Mouse (Mus musculus) gastrocnemius, adult 8-10 months (tissue): ENCODE results near the gene Odf2. TPM values are rescaled to one million over a fixed set of nuclear protein-coding genes. Genes with fewer than 3 reads are reported as not detected.
"Not testable (repeated sequence)": the region's sequence is repeated elsewhere in the genome, so short reads cannot be mapped to it uniquely, and the experiment has no call there.

Experiments used
- DNase-seq, 2 experiments: peaks; one replicate each; pipeline ENCODE4 v3.0.0; 2022; ENCODE audit warnings: low spot score in 2 of 2
- total RNA-seq, 4 experiments: library from RNA; stranded (reverse); gene quantifications; 2 replicates each; pipeline ENCODE4 v1.2.4; 2022

Gene Odf2
- total RNA-seq, 4 experiments from 2014 or later, result 9.9 to 12.1 (median 11.1) TPM

DNA sequence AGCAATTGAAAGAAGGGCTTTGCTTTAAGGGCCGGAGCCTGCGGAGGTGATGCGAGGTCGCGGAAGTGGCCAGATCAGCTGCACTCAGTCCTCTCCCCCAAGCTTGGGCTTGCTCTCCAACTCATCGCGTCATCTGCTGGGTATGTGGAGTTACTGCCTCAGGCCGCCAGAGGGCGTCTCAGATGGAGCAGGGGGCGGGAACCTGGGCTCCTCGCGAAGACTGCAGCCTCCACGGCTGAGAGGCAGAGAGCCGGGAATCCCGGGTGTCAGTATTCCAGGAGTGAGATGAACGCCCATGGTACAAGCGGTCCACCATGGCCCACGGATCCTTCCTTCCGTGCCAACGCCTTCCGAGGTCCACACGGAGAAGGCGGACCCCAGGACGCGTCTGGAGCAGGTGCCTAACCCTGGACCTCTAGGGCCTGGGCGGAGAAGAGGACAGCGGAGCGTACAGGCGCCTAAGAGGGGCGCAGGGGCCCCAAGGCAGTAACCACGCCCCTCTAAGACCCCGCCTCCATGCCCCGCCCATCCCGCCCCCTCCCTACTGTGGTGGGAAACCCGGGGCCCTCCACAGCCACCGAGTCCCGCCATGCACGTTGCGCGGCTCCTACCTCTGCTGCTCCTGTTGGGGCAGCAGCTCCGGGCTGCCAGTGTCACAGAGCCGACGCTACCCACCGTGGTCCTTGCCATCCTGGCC is 19.9 kb upstream of the Odf2 start, which contains the start of gene Cercam:
Gene Cercam, plus strand, starts transcription at position 216 of the 697 bp plus-strand sequence.
- DNase-seq, result peak; percentile 63 to 70

DNA sequence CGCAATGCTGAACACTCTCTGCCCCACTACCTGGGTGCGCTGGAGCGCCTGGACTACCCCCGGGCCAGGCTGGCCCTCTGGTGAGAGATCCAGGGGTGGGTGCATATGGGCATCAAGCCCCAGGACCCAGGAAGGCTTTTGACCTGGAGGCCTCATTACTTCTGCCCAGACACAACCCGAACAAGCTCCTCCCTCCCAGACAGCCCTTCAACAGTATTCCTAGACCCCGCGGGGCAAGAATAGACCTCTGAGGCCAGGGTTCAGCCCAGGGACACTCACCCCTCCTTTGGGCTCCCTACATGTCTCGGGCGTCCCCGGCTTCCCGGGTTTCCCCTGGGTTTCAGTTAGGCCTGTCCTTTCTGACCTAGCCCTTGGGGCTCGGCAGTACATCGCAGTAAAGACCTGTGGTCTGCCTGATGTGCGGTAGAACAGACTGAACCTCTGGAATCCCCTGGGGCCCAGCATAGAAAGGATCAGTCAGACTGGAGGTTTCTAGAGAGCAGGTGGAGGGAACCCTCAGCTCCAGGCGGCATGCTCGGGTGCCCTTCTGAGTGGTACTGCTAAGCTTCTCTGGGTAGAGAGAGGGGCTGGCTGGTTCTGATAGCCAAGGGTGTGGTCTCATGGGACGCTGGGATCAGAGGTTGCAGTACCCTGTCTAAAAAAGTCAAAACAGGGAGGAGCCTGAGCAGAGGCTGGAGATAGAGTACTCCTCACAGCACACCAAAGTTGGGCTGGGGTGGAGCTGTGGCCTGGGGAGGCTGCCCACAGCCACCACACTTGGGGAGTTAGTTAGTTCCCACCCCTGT is 19.2 kb upstream of the Odf2 start:
- peak in 1 of 2 experiments; percentile 15 for DNase-seq

DNA sequence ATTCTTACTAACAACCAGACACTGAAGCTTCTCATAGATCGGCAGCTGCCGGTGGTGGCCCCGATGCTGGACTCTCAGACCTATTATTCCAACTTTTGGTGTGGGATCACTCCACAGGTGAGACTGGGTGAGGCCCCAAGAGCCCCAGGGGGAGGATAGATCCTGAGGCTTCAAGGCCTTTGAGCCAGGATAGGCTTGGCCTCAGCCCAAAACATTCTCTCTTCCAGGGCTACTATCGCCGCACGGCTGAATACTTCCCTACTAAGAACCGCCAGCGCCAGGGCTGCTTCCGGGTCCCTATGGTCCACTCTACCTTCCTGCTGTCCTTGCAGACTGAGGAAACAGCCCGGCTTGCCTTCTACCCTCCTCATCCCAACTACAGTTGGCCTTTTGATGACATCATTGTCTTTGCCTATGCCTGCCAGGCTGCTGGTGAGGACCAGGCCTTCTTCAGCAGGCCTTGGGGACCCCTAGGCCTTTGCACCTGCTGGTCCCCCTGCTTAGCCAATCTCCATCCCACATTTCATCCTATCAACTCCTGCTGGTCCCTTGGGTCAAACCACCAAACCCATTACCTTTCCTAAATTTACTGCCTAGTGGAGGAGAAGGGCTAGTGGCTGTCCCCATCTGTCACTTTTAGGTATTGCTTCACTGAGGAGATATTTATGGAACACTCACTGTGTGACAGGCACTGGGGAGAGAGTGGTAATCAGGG is 16.3 kb upstream of the Odf2 start:
- no peak for DNase-seq

DNA sequence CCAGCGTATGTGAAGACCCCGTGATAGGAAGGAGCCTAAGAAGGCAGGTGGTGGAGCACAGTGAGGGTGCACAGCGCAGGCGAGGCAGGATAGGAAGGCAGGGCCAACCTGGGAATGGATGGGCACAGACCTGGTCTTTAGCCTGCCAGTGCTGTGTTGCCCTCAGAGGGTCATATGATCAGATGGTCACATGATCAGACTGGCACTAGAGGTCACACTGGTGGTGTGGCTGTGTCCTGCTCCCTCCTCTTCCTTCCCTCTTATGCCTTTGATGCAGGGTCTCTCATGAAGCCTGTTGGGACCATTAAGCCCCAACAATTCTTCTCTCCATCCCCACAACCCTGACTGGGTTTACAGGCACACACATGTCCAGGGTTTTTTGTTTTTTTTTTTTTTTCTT is 15.2 kb upstream of the Odf2 start:
- DNase-seq, result no peak

DNA sequence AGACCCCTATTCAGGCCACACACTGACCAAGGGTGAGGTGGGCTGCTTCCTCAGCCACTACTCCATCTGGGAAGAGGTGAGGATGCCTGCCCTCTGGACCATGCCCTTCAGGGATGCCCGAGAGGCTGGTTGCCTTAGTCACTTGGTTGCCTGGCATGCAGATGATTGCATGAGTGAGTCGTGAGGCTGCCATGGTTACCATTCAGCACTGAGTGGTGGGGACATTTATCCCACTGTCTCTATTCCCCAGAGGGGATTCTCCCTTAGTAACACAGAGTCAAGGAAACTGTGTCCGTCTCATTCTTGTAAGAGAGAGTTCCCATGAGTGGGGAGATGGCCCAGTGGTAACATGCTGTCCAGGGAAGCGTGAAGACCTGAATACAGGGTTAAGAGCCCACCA is 11.0 kb upstream of the Odf2 start:
- DNase-seq, result no peak

DNA sequence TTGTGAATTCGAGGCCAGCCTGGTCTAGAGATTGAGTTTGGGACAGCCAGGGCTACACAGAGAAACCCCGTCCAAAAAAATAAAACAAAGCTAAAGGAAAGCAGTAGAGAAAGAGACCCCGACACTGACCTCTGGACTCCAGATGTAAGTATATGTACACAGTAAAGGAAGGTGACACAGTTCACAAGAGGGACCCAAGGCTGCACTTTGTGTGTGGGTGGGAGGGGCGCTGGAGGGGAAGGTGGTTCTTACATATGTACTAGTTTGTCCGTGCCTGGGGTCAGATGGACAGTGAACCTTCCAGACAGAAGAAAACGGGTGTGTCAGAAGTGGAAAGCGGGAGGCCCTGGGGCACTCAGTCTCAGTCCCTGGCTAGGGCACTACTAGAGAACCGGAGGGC is 9.8 kb upstream of the Odf2 start:
- DNase-seq, result no peak

DNA sequence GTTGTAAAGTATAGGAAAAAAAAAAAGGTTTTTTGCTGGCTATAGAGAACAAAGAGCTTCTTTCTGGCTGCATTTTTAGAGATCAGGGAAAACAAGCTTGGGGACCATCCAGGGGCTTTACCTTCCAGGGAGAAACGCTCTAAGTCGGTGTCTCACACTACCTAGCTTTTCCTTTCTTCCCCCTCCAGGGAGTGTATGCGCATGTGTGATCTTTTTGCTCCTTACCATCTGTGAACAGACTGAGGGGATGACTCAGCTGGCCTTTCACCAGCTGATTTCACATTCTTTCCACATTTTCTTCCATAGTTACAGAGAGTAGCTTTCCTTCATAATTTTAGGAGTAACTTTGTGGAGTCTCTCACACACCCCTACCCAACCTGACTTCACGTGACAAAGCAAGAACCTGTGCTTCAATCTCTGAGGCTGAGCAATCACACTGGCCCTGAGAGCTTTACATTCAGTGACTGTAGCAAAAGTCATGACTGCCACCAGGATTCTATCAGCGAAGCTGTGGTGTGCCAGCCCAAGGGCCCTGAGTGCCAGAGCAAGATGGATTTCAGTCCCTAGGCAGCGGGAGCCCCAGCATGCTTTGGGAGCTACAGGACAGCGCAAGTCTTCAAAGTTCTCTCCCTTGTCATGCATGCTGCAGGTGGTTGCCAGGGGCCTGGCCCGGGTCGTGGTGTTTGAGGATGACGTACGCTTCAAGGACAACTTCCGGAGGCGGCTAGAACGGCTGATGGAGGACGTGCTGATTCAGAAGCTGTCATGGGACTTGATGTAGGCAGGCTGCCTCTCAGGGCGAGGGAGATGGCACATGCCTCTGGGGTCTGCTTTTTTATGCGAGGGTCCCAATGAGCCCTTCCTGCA is 8.8 kb upstream of the Odf2 start:
- no peak for DNase-seq

DNA sequence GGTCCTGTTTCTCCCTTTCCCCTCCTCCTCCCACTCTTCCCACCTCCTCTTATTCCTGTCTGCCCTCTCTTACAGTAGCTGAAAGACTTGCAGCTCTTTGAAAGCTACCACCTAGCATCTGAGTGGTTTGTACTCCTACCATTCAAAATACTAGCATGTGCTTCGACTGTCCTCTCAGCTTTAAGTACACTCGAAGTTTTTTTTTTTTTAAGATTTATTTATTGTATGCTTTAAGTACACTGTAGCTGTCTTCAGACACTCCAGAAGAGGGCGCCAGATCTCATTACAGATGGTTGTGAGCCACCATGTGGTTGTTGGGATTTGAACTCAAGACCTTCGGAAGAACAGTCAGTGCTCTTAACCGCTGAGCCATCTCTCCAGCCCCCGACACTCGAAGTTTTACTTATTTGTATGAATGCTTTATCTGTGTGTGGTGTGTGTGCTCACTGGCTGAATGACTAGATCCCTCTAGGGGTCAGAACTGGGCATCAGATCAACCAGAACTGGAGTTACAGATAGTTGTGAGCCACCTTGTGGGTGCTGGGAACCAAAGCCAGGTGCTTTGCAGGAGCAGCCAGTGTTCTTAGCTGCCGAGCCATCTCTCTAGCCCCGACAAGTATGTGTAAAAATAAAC is 2.2 kb upstream of the Odf2 start:
- not testable (repeated sequence) for DNase-seq

DNA sequence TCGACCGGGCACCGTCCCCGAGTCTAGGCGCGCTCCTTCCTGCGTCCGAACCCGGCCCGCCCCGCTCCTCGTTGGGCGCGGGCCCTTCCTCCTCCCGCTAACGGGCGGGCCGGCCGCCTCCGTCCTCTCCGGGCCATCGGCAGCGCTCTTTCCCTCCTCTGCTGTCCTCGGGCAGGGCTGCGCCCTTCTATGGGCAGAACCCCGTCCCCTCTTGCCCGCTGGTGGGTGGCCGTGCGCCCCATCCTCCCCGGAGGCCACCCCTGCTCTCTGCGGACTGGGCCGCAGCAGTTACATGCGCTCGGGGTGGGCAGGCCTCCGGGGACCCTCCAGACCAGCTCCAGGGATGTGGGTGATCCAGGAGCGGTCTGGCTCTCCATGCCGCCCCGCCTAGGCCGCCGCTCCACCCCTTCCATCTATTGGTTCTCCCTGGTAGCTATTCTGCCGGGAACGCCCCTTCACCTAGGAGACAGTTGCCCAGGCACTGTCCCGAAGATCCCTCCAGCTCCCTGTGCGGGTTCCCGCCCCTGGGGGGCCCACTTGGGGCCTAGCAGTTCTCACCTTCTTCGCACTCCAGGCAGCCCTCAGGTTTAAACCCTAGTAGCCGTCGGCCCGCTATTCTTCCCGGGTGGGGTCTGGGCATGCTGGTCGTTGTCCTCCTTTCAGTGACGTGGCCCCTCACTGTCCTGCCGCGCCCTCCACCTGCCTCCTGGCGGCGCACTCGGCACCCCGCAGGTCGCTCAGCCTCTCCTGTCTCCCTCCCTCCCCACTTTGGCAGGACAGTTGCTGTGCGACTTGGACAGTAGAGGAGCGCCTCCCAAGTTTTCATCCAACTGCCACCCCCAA is 1.2 kb downstream of the Odf2 start:
- peak; percentile 73 to 76 for DNase-seq

DNA sequence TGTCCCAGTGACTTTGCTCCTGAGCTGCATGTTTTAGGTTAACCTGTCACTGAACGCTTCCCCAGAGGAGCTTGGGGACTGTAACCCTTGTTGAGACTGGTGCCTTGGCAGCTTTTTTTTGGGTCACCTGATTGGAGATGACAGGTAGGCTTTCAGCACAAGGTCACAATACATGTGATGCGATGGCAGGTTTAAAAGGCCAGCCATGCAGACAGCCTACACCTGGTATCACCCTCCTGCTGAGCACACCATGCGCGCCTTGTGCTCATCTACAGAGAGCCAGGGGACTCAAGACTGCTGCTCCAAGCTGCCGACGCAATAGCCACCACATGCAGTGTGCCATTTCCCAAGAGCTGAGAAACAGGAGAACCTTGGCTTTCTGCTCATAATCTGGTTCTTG is 2.8 kb downstream of the Odf2 start:
- no peak for DNase-seq

DNA sequence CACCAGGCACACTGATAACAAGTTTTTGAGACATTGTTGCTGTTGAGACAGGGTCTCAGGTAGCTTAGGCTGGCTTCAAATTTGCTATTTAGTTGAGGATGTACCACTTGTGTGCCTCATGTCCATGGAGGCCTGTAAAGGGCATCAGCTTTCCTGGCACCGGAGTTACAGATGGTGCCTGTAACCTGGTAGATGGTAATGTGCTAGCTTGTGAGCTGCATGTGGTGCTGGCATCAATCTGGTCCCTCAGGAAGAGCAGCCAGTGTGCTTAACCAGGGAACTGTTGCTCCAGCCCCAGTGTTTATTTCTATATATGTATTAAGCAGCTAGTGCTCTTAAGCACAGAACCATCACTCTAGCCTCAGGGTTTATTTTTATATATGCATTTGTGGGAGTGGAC is 7.0 kb downstream of the Odf2 start:
- DNase-seq, result no peak

DNA sequence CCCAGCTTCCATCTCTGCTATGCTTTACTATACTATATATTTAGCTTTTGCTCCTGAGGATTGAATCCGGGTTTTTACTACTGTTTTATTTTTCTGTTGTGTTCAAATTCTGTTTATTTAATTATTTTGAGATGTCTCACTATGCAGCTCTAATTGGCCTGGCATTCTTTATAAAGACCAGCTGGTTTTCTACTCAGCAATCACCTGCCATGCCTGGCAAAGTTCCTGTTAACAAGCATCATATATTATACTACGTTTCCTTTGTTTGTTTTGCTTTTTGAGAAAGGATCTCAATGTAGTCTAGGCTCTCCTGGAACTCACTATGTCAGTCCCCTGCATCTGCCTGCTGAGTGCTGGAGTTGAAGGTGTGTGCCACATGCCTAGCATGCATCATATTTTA is 8.3 kb downstream of the Odf2 start:
- DNase-seq, result no peak

DNA sequence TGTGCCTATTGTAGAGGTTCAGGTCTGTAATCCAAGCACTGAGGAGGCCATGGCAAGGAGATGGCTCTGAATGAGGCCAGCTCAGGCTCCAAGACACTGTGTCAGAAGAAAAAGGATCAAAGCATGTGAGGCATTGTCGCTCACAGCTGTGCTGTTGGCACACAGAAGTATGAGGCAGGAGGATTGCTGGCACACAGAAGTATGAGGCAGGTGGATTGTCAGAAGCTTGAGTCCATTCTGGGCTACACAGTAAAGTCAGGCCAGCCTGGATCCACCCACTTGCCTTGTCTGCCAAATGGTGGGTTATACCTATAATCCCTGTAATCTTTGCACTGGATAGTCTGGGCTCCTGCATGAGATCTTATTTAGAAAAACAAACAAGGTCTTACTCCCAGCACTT is 9.1 kb downstream of the Odf2 start:
- no peak for DNase-seq

DNA sequence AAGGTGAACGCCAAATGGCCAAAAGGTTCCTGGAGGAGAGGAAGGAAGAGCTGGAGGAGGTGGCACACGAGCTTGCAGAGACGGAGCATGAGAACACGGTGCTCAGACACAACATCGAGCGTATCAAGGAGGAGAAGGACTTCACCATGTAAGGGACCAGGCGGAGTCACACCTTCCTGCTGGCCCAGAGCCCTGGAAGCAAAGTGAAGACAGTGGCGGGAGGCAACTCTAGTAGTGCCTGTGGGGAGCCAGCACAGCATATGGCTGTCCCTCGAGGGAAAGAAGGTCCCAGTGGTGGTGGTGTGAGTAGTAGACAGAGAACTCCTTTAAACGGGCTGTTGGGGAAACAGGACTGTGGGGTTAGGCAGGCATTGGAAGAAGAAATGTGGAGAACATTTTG is 13.2 kb downstream of the Odf2 start:
- DNase-seq, result no peak

DNA sequence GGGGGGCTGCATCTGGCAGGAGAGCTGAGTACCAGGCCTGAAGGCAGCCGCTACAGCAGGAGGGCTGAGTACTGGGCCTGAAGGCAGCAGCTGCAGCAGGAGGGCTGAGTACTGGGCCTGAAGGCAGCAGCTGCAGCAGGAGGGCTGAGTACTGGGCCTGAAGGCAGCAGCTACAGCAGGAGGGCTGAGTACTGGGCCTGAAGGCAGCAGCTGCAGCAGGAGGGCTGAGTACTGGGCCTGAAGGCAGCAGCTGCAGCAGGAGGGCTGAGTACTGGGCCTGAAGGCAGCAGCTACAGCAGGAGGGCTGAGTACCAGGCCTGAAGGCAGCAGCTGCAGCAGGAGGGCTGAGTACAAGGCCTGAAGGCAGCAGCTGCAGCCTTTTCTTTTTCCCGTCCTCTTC is 19.1 kb downstream of the Odf2 start:
- DNase-seq, result not testable (repeated sequence)

DNA sequence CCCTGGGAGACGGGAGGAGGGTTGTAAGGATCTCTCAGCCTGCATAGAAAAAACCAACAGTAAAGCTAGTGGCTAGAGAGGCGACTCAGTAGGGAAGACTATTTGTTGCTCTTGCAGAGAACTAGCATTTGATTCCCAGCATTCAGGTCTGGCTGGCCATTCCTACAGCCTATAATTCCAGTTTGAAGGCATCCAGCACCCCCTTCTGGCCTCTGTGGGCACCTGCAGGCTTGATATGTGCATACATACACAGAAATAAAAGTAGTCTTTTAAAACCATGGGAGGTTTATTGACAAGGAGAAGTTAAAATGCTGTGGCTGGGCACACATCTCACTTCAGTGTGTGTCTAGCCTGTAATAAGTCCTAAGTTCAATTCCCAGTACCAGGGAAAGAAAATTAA is 21.0 kb downstream of the Odf2 start:
- no peak for DNase-seq

DNA sequence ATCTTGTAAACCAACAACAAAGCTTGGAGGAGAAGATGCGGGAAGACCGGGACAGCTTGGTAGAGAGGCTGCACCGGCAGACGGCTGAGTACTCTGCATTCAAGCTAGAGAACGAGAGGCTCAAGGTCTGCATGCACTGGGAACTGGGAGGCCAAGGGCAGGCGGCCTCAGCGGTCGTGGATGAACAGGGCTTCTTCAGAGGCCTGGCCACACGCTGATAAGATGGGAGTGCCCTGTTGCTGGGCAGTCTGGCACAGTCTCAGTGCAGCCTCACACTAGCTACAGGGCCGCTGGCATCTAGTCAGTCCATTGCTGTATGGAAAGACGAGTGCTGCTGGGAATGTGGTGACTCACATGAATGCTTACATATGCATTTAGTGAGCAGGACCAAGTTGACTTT is 28.6 kb downstream of the Odf2 start:
- DNase-seq, result no peak

DNA sequence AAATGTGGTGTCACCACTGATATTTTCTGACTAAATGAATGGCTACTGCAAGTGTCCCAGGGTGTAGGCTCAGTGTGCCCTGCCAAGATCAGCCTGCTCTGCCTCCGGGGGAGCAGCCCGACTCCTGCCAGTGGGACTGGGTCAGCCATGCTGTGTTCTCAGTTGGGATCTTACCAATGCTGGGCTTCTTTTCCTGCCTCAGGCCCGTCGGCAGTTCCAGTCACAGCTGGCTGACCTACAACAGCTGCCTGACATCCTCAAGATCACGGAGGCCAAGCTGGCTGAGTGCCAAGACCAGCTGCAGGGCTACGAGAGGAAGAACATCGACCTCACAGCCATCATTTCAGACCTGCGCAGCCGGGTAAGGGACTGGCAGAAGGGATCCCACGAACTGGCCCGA is 33.0 kb downstream of the Odf2 start:
- peak; percentile 46 to 74 for DNase-seq

DNA sequence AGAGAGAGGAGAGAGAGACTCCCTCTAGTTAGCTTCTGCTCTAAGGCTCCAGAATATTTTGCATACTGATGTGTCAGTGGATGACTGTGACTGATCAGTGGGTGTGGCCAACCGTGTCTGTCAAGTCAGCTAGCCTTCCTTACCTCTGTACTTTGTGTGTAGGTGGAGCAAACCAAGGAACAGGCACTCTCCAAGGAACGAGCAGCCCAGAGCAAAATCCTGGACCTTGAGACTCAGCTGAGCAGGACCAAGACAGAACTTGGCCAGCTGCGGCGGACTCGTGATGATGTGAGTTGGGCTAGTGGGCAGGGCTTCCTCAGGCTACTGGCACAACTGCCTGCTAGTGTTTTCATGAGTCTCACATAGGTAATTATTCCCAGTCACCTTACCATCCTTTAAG is 37.5 kb downstream of the Odf2 start:
- DNase-seq, result no peak

DNA sequence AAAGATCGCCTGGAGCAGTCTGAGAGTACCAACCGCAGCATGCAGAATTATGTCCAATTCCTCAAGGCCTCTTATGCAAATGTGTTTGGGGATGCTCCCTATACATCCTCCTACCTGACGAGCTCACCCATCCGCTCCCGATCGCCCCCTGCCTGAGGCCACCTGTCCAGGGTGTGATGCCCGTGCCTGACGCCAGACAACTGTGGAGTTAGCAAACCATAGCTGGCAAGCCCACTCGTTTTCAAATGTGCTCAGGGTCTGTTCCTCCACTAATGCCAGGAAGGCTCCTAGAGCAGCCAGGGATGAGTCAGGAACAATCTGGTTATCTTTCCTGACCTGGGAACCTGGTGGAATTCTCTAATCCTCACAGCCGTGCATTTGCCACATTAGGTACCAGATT is 41.5 kb downstream of the Odf2 start:
- DNase-seq, result no peak
